Mouse (Mus musculus): ENCODE data around the gene Synpo2. TPM values are rescaled to one million over a fixed set of nuclear protein-coding genes. Genes with fewer than 3 reads are reported as not detected.

The Synpo2 gene
- polyA plus RNA-seq, 1 experiment from 2014 or later = 4.5 TPM

- H3K4me2 ChIP-seq = no peak overlapping the region
- H3K27ac ChIP-seq = no peak overlapping the region
- H3K9me3 ChIP-seq = no peaks in the 10 kb centered on the region
- no peaks in the 10 kb centered on the region for H3K36me3 ChIP-seq
- H3K9ac ChIP-seq = no peak overlapping the region
- ATAC-seq (ENCODE audit: insufficient number of reproducible peaks, low FRiP score, low TSS enrichment, low read depth) = peak; percentile 18; the same call in 1 of the 2 replicates
- H3K4me1 ChIP-seq = peaks cover 15% of the 10 kb centered on the region
- no peak overlapping the region for H3K4me3 ChIP-seq
- no peaks in the 10 kb centered on the region for H3K27me3 ChIP-seq
Measured at GRCm38 (mm10) chr3:123237446-123237845, 1.5 kb upstream of the Synpo2 start.

DNA sequence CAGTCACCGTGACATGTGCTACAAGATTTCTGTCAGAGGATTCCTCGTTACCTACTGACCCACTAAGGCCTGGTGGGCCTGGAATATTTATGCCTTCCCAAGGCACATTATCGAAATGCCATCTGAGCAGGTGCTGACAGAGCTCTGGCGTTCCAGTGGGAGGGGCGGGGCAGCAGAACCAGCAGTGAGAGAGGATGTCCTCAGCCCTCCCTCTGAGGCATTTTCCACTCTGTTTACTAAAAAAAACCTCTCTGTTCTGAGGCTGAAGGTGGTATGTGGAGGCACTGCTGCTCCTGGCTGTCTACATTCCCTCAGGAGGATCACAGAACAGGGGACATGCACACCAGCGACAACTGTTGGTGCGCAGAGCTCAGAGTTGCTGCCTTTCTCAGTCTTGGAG is 1.1 kb upstream of the Synpo2 start:
- peaks cover 15% of the 10 kb centered on the region for H3K4me1 ChIP-seq
- no peak overlapping the region for H3K4me3 ChIP-seq
- H3K27ac ChIP-seq = 0 out of 2 replicates have a peak overlapping the region, but pooled peaks have one; percentile 4
- H3K27me3 ChIP-seq = no peaks in the 10 kb centered on the region
- H3K9me3 ChIP-seq = no peaks in the 10 kb centered on the region
- ATAC-seq (ENCODE audit: insufficient number of reproducible peaks, low FRiP score, low TSS enrichment, low read depth) = peak; percentile 59; the same call in 1 of the 2 replicates
- no peak overlapping the region for H3K9ac ChIP-seq
- WGBS = 31% methylated on average over 7 of the region's 7 CpGs
- H3K36me3 ChIP-seq = no peaks in the 10 kb centered on the region
- no peak overlapping the region for H3K4me2 ChIP-seq

DNA sequence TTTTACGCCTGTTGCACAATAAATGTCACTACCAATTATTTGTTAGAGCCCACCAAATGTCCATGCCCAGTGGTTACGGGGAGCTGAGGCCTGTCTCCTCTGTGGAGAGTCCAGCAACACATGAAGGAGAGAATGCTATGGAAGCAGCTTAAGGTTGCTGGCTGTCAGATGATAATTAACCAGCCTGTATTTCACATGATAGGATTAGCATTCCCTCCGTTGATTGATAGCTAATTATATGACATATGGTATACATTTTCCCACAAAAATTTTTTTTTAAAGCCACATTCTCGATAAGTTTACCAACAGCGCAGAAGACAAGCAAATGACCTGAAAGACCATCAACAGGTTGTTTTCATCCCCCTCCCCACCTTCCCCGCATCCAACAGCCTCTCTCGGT is 454 bp downstream of the Synpo2 start:
- 16% methylated on average over 7 of the region's 7 CpGs for WGBS
- Histone ChIP-seq H3K27ac (no peak overlapping the region), H3K27me3 (no peaks in the 10 kb centered on the region), H3K4me3 (peak overlapping the region; percentile 47), H3K4me1 (peaks cover 15% of the 10 kb centered on the region), H3K9me3 (no peaks in the 10 kb centered on the region), H3K9ac (0 out of 2 replicates have a peak overlapping the region, but pooled peaks have one; percentile 14), H3K36me3 (no peaks in the 10 kb centered on the region), H3K4me2 (peak overlapping the region; percentile 68)
- no peak for ATAC-seq (ENCODE audit: insufficient number of reproducible peaks, low FRiP score, low TSS enrichment, low read depth)

GRCm38 (mm10) chr3:123234191-123234836 is 1.6 kb downstream of the Synpo2 start:
- H3K4me3 ChIP-seq = no peak overlapping the region
- H3K27ac ChIP-seq = no peak overlapping the region
- H3K27me3 ChIP-seq = no peaks in the 10 kb centered on the region
- no peaks in the 10 kb centered on the region for H3K36me3 ChIP-seq
- H3K9ac ChIP-seq = no peak overlapping the region; the same call in 1 of the 2 replicates
- H3K4me1 ChIP-seq = peaks cover 15% of the 10 kb centered on the region
- 37% methylated on average over 16 of the region's 16 CpGs for WGBS
- 0 out of 2 replicates have a peak overlapping the region, but pooled peaks have one; percentile 10 for H3K4me2 ChIP-seq
- ATAC-seq (ENCODE audit: insufficient number of reproducible peaks, low FRiP score, low TSS enrichment, low read depth) = no peak
- no peaks in the 10 kb centered on the region for H3K9me3 ChIP-seq

- Histone ChIP-seq H3K4me2 (no peak overlapping the region), H3K36me3 (no peaks in the 10 kb centered on the region), H3K4me3 (no peak overlapping the region), H3K9me3 (no peaks in the 10 kb centered on the region), H3K27ac (no peak overlapping the region), H3K4me1 (peaks cover 9% of the 10 kb centered on the region), H3K9ac (no peak overlapping the region), H3K27me3 (no peaks in the 10 kb centered on the region)
- ATAC-seq (ENCODE audit: insufficient number of reproducible peaks, low FRiP score, low TSS enrichment, low read depth) = no peak
- WGBS = 89% methylated on average over 2 of the region's 2 CpGs
Measured at GRCm38 (mm10) chr3:123231639-123232038, 4.3 kb downstream of the Synpo2 start.

DNA sequence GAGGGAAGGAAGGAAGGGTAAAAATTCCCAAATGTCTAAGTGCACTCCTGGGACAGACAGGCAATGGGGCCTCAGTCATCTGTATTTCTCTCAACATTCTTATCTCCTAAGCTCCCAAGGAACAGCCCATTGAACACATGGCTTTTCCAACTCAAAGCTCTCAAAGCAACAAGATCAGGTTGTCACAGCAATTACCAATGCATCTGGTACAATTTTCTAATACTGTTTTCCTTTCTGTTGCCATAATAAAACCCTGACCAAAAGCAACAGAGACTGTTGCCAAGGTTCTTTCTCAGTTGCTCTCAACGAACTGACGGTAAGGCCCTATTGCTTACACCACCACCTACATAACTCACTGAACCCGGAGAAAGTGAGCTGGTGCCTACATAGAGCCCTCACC is 8.7 kb downstream of the Synpo2 start:
- Histone ChIP-seq H3K36me3 (no peaks in the 10 kb centered on the region), H3K9ac (no peak overlapping the region), H3K4me2 (no peak overlapping the region), H3K4me3 (no peak overlapping the region), H3K27ac (no peak overlapping the region), H3K27me3 (no peaks in the 10 kb centered on the region), H3K9me3 (no peaks in the 10 kb centered on the region), H3K4me1 (no peaks in the 10 kb centered on the region)
- ATAC-seq (ENCODE audit: insufficient number of reproducible peaks, low FRiP score, low TSS enrichment, low read depth) = no peak
- 74% methylated on average over 3 of the region's 3 CpGs for whole genome bisulfite sequencing

DNA sequence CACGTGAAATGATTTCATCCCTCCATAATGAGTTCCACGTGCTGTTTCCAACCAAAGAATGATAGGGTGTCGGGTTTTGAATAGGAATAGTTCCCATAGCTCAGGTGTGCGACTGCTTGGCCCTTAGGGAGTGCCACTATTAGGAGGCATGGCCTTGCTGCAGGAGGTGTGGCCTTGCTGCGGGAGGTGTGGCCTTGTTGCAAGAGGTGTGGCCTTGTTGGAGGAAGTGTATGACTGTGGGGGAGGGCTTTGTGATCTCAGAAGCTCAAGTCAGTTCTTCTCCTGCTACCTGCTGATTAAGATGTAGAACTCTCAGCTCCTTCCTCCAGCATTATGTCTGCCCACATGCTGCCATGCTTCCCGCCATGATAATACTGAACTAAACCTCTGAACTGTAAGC is 17.3 kb downstream of the Synpo2 start:
- 30% methylated on average over 6 of the region's 6 CpGs for WGBS

GRCm38 (mm10) chr3:123208891-123209290 is 27.1 kb downstream of the Synpo2 start:
- no peaks in the 10 kb centered on the region for H3K9me3 ChIP-seq
- no peaks in the 10 kb centered on the region for H3K36me3 ChIP-seq
- 20% methylated on average over 4 of the region's 4 CpGs for WGBS
- H3K27me3 ChIP-seq = no peaks in the 10 kb centered on the region
- ATAC-seq (ENCODE audit: insufficient number of reproducible peaks, low FRiP score, low TSS enrichment, low read depth) = no peak
- H3K27ac ChIP-seq = no peak overlapping the region
- H3K9ac ChIP-seq = no peak overlapping the region
- 0 out of 2 replicates have a peak, but pooled peaks cover 3% of the 10 kb centered on the region for H3K4me1 ChIP-seq
- H3K4me3 ChIP-seq = no peak overlapping the region
- H3K4me2 ChIP-seq = no peak overlapping the region

More for the DNA sequence above, 17.3 kb downstream of the Synpo2 start:
- H3K9ac ChIP-seq = no peak overlapping the region
- no peaks in the 10 kb centered on the region for H3K36me3 ChIP-seq
- H3K27ac ChIP-seq = no peak overlapping the region
- H3K4me2 ChIP-seq = no peak overlapping the region
- no peak for ATAC-seq (ENCODE audit: insufficient number of reproducible peaks, low FRiP score, low TSS enrichment, low read depth)
- H3K27me3 ChIP-seq = no peaks in the 10 kb centered on the region
- H3K9me3 ChIP-seq = no peaks in the 10 kb centered on the region
- no peak overlapping the region for H3K4me3 ChIP-seq
- peaks cover 6% of the 10 kb centered on the region; the same call in 1 of the 2 replicates for H3K4me1 ChIP-seq

GRCm38 (mm10) chr3:123207386-123207785 is 28.6 kb downstream of the Synpo2 start:
- H3K27ac ChIP-seq = no peak overlapping the region
- H3K4me2 ChIP-seq = no peak overlapping the region
- no peaks in the 10 kb centered on the region for H3K36me3 ChIP-seq
- no peak for ATAC-seq (ENCODE audit: insufficient number of reproducible peaks, low FRiP score, low TSS enrichment, low read depth)
- no peak overlapping the region for H3K9ac ChIP-seq
- H3K27me3 ChIP-seq = no peaks in the 10 kb centered on the region
- no peak overlapping the region for H3K4me3 ChIP-seq
- WGBS = 57% methylated on average over 5 of the region's 5 CpGs
- H3K4me1 ChIP-seq = 0 out of 2 replicates have a peak, but pooled peaks cover 3% of the 10 kb centered on the region
- no peaks in the 10 kb centered on the region for H3K9me3 ChIP-seq

GRCm38 (mm10) chr3:123205485-123205884 is 30.5 kb downstream of the Synpo2 start:
- no peak overlapping the region for H3K27ac ChIP-seq
- WGBS = 81% methylated on average over 7 of the region's 7 CpGs

DNA sequence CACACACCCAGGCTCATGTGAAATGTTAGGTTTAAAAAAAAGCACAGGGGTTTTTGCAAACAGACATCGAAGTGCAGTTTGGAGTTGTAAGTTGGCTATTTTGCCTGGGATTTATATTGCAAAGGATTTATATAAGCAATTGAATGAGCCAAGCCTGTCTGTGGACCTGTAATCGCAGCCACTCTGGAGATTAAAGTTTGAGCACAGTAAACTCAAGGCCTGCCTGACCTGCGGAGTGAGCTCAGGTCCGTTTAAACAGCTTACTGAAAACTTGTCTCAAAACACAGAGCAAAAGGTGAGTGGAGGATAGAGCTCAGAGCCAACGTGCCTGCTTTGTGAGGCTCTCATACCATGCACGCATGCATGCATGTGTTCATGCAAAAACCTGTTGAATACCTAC is 30.9 kb downstream of the Synpo2 start:
- WGBS = 44% methylated on average over 6 of the region's 6 CpGs
- Histone ChIP-seq H3K9me3 (no peaks in the 10 kb centered on the region), H3K4me1 (0 out of 2 replicates have a peak, but pooled peaks cover 3% of the 10 kb centered on the region), H3K4me3 (no peak overlapping the region), H3K9ac (no peak overlapping the region), H3K36me3 (no peaks in the 10 kb centered on the region), H3K27ac (no peak overlapping the region), H3K4me2 (no peak overlapping the region), H3K27me3 (no peaks in the 10 kb centered on the region)
- no peak for ATAC-seq (ENCODE audit: insufficient number of reproducible peaks, low FRiP score, low TSS enrichment, low read depth)

More at GRCm38 (mm10) chr3:123205485-123205884, 30.5 kb downstream of the Synpo2 start:
- H3K9ac ChIP-seq = no peak overlapping the region
- no peak overlapping the region for H3K4me3 ChIP-seq
- ATAC-seq (ENCODE audit: insufficient number of reproducible peaks, low FRiP score, low TSS enrichment, low read depth) = no peak
- H3K4me1 ChIP-seq = 0 out of 2 replicates have a peak, but pooled peaks cover 3% of the 10 kb centered on the region
- H3K36me3 ChIP-seq = no peaks in the 10 kb centered on the region
- H3K27me3 ChIP-seq = no peaks in the 10 kb centered on the region
- no peaks in the 10 kb centered on the region for H3K9me3 ChIP-seq
- no peak overlapping the region for H3K4me2 ChIP-seq

DNA sequence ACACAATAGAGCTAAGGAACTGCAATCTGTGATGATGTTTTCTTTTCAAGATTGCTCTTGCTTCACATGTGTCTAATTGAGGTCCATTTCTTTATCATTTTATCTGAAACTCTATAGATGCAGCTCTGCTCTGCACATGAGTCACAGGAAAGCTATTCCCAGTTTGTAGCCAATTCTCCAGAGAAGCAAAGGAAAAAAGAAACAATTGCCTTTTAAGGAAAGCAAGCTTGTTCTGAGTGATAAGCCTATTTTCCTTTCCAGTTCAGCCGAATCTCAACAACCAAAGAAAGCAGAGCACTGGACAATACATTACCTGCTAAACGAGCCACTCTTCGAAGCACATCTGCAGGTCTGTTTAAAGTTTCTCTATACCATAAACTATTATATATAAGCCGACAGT is 31.3 kb downstream of the Synpo2 start:
- H3K36me3 ChIP-seq = no peaks in the 10 kb centered on the region
- H3K4me3 ChIP-seq = no peak overlapping the region
- no peaks in the 10 kb centered on the region for H3K27me3 ChIP-seq
- H3K9me3 ChIP-seq = no peaks in the 10 kb centered on the region
- no peak for ATAC-seq (ENCODE audit: insufficient number of reproducible peaks, low FRiP score, low TSS enrichment, low read depth)
- WGBS = 35% methylated on average over 4 of the region's 4 CpGs
- H3K4me2 ChIP-seq = no peak overlapping the region
- no peak overlapping the region for H3K27ac ChIP-seq
- H3K9ac ChIP-seq = no peak overlapping the region
- H3K4me1 ChIP-seq = 0 out of 2 replicates have a peak, but pooled peaks cover 3% of the 10 kb centered on the region
